Mouse (Mus musculus): Measurements from ENCODE around the gene Golga1. TPM values are rescaled to one million over a fixed set of nuclear protein-coding genes. Genes with fewer than 3 reads are reported as not detected.

Golga1 gene
- polyA plus RNA-seq, 1 experiment from 2014 or later = 37.9 TPM

- Histone ChIP-seq H3K27me3 (no peaks in the 10 kb centered on the region), H3K4me1 (peaks cover 48% of the 10 kb centered on the region), H3K27ac (peak within 1 kb of the TSS; percentile 92), H3K4me2 (peak within 1 kb of the TSS; percentile 82), H3K9ac (peak within 1 kb of the TSS; percentile 89), H3K4me3 (replicated peaks) (peak within 1 kb of the TSS; percentile 74), H3K36me3 (replicated peaks) (peaks cover 40% of the 10 kb centered on the region), H3K9me3 (no peaks in the 10 kb centered on the region)
- WGBS = under 1% methylated on average over 58 of the region's 58 CpGs
- peak; percentile 90 for ATAC-seq (ENCODE audit: low FRiP score)
Measured at GRCm38 (mm10) chr2:39004880-39005435, 60.4 kb downstream of the Golga1 start, which contains the start of gene Arpc5l. Gene Arpc5l, plus strand, starts transcription at chr2:39005348.

DNA sequence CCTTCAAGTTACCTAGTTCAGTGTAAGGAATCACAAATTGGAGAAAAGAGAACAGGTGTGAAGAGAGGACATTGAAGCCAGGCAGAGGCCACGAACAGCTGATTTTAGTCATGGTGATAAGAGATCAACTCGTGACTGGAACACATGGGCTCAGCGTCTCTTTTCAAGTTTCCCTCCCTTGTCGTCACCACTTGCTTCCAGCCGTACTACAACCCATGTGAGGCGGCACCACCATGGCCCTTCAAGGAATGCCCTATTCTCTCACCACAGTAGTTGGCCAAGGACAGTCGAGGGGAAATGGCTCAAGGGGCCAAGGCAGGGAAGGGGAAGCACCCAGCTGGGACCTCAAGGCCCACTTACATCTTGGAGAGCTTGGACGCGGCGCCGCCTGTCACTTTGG lies 61.0 kb downstream of the Golga1 start:
- H3K4me1 ChIP-seq = peaks cover 44% of the 10 kb centered on the region
- ATAC-seq (ENCODE audit: low FRiP score) = 0 out of 2 replicates have a peak, but pooled peaks have one; percentile 5

DNA sequence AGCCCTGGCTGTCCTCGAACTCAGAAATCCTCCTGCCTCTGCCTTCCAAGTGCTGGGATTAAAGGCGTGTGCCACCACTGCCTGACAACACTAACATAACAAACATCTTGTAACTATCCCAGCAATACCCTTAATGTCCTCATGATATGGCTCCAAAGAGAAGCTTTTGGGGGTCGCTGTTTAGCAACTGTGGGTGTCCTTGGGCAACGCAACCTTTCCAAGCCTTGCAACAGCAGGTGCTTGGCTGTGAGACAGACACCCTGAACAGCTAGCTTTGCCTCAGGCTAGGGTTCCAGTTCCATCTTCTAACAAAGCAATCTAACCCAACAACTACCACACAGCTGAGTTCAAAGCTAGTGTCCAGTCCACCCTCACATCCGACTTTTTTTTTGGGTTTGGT lies 61.8 kb downstream of the Golga1 start:
- no peaks in the 10 kb centered on the region for H3K27me3 ChIP-seq
- peaks cover 35% of the 10 kb centered on the region for H3K4me1 ChIP-seq
- H3K9me3 ChIP-seq = no peaks in the 10 kb centered on the region
- 67% methylated on average over 5 of the region's 5 CpGs for WGBS
- H3K4me2 ChIP-seq = peak overlapping the region; percentile 82
- H3K4me3 ChIP-seq (replicated peaks) = peak overlapping the region; percentile 74
- peaks cover 48% of the 10 kb centered on the region for H3K36me3 ChIP-seq (replicated peaks)
- H3K9ac ChIP-seq = peak overlapping the region; percentile 89
- H3K27ac ChIP-seq = no peak overlapping the region
- no peak for ATAC-seq (ENCODE audit: low FRiP score)

More for the DNA sequence above, 61.0 kb downstream of the Golga1 start:
- Histone ChIP-seq H3K4me2 (peak overlapping the region; percentile 82), H3K9me3 (no peaks in the 10 kb centered on the region), H3K9ac (peak overlapping the region; percentile 89), H3K27ac (peak overlapping the region; percentile 92; the same call in 1 of the 2 replicates), H3K36me3 (replicated peaks) (peaks cover 45% of the 10 kb centered on the region), H3K4me3 (replicated peaks) (peak overlapping the region; percentile 74), H3K27me3 (no peaks in the 10 kb centered on the region)
- WGBS = 2% methylated on average over 11 of the region's 11 CpGs

DNA sequence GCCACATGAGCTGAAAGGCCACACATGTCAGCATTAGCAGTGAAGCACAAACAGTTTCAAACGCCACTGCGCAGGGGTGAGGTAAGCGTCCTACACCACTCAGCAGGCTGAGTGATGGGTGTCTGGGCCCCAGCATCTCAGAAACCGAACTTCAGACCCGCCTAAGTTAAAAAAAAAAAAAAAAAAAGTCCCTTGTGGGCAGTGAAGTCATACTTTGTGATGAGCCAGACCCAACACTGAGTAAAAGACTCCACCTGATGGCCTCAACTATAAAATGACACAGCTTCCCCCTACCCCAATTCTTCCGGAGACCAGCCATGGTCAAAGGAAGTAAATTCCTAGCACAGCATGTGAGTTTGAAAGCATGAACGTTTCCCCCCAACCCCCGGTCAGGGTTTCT lies 62.2 kb downstream of the Golga1 start:
- Histone ChIP-seq H3K4me2 (peak overlapping the region; percentile 82), H3K9ac (peak overlapping the region; percentile 89; the same call in 1 of the 2 replicates), H3K36me3 (replicated peaks) (peaks cover 48% of the 10 kb centered on the region), H3K9me3 (no peaks in the 10 kb centered on the region), H3K4me1 (peaks cover 35% of the 10 kb centered on the region), H3K27me3 (no peaks in the 10 kb centered on the region), H3K27ac (no peak overlapping the region), H3K4me3 (replicated peaks) (peak overlapping the region; percentile 74)
- WGBS = 54% methylated on average over 8 of the region's 8 CpGs
- ATAC-seq (ENCODE audit: low FRiP score) = no peak

- Histone ChIP-seq H3K9me3 (no peaks in the 10 kb centered on the region), H3K36me3 (replicated peaks) (peaks cover 48% of the 10 kb centered on the region), H3K27ac (no peak overlapping the region), H3K9ac (no peak overlapping the region), H3K4me2 (no peak overlapping the region), H3K27me3 (peaks cover 6% of the 10 kb centered on the region; the same call in 1 of the 2 replicates), H3K4me3 (replicated peaks) (no peak overlapping the region), H3K4me1 (peaks cover 35% of the 10 kb centered on the region)
- no peak for ATAC-seq (ENCODE audit: low FRiP score)
- 85% methylated on average over 3 of the region's 3 CpGs for WGBS
Measured at GRCm38 (mm10) chr2:39001866-39002265, 63.5 kb downstream of the Golga1 start.

DNA sequence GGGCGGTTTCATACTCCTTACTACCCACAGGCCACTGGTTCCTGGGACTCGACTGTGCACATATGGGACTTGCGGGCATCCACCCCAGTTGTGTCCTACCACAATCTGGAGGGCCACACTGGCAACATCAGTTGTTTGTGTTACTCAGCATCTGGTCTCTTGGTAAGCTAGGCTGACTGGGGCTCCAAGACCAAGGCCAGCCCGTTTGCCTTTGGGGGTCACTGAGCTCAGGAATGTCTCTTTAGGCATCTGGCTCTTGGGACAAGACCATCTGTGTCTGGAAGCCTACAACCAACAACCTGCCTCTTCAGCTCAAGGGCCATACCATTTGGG lies 64.8 kb downstream of the Golga1 start:
- Histone ChIP-seq H3K27me3 (peaks cover 6% of the 10 kb centered on the region; the same call in 1 of the 2 replicates), H3K4me3 (replicated peaks) (no peak overlapping the region), H3K9me3 (no peaks in the 10 kb centered on the region), H3K36me3 (replicated peaks) (peaks cover 48% of the 10 kb centered on the region), H3K4me1 (peaks cover 26% of the 10 kb centered on the region), H3K27ac (no peak overlapping the region), H3K4me2 (no peak overlapping the region), H3K9ac (no peak overlapping the region)
- WGBS = 85% methylated on average over 4 of the region's 4 CpGs
- no peak for ATAC-seq (ENCODE audit: low FRiP score)

DNA sequence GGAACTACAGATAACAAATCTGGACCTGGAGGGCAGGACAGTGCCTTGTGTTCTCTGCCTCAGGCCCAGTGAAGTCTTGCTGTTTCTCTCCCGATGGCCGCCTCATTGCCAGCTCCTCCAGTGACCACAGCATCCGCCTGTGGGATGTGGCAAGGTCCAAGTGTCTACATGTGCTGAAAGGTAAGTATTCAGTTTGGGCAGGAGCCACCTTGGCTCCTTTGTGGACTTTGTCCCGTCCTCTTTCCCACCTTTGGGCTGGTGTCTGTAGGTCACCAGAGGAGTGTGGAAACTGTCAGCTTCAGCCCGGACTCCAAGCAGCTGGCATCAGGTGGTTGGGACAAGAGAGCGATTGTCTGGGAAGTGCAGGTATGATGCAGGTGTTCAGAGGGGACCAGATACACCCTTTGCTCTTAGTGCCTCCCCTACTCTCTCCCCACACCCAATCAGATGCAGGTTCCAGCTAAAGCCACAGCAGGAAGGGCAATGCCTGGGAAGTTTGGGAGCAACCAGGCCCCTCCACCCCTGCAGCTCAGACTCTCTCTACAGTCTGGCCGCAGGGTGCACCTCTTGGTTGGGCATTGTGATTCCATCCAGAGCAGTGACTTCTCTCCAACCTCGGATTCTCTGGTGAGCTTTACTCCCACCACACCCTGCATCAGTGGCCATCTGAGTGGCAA lies 65.3 kb downstream of the Golga1 start:
- no peak for ATAC-seq (ENCODE audit: low FRiP score)
- H3K27ac ChIP-seq = no peak overlapping the region
- H3K4me1 ChIP-seq = peaks cover 26% of the 10 kb centered on the region
- peaks cover 48% of the 10 kb centered on the region for H3K36me3 ChIP-seq (replicated peaks)
- no peak overlapping the region for H3K9ac ChIP-seq
- peaks cover 6% of the 10 kb centered on the region; the same call in 1 of the 2 replicates for H3K27me3 ChIP-seq
- no peak overlapping the region for H3K4me2 ChIP-seq
- 68% methylated on average over 8 of the region's 8 CpGs for WGBS
- H3K9me3 ChIP-seq = no peaks in the 10 kb centered on the region
- H3K4me3 ChIP-seq (replicated peaks) = no peak overlapping the region

DNA sequence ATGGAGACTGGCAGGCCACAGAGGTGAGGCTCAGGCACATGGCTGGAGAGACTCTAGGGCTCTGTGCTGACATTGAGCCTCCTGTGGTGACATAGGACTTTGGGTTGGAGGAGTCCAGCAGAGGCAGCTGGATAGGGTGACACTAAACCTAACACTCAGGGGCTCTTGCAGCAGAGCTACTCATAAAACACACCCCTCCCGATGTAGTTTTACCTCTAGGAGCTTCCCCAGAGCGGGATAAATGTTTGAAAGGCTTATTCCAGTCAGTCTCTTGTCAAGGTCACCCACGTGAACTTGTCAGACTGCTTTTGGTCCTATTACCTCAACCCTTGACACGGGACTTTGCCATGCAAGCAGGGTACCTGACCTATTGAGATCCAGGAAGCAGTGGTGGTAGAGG lies 66.0 kb downstream of the Golga1 start:
- H3K27me3 ChIP-seq = peaks cover 6% of the 10 kb centered on the region; the same call in 1 of the 2 replicates
- H3K9ac ChIP-seq = no peak overlapping the region
- peaks cover 26% of the 10 kb centered on the region for H3K4me1 ChIP-seq
- WGBS = 72% methylated on average over 4 of the region's 4 CpGs
- no peak for ATAC-seq (ENCODE audit: low FRiP score)
- H3K4me2 ChIP-seq = no peak overlapping the region
- peaks cover 48% of the 10 kb centered on the region for H3K36me3 ChIP-seq (replicated peaks)
- H3K4me3 ChIP-seq (replicated peaks) = no peak overlapping the region
- no peaks in the 10 kb centered on the region for H3K9me3 ChIP-seq
- no peak overlapping the region for H3K27ac ChIP-seq

GRCm38 (mm10) chr2:38997386-38998374 lies 67.7 kb downstream of the Golga1 start, which contains the start of gene Wdr38:
Gene Wdr38, plus strand, starts transcription at chr2:38997476.
- peaks cover 6% of the 10 kb centered on the region; the same call in 1 of the 2 replicates for H3K27me3 ChIP-seq
- peak; percentile 88 for ATAC-seq (ENCODE audit: low FRiP score)
- H3K4me2 ChIP-seq = peak within 1 kb of the TSS; percentile 51
- H3K9ac ChIP-seq = peak within 1 kb of the TSS; percentile 33; the same call in 1 of the 2 replicates
- H3K4me3 ChIP-seq (replicated peaks) = peak within 1 kb of the TSS; percentile 33
- peaks cover 10% of the 10 kb centered on the region for H3K4me1 ChIP-seq
- no peak within 1 kb of the TSS for H3K27ac ChIP-seq
- H3K36me3 ChIP-seq (replicated peaks) = peaks cover 35% of the 10 kb centered on the region
- 16% methylated on average over 33 of the region's 33 CpGs for WGBS
- H3K9me3 ChIP-seq = no peaks in the 10 kb centered on the region

DNA sequence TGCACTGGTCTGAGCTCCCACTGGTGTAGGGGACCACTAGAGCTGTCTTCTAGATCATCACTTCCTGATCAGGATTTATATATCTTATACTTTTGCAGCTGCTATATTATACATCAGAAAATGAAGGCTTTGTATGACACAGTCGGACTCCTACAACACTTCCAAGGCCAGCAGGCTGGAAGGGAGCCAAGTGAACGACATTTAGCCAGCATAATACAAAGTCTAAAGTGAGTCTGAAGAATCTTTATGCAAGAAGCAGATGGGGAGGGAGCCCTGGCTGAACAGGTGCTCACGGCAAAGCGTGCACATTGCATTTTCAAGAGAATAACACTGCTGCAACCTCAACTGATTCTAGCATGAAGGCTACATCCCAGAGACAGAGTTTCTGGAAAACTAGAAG lies 72.9 kb downstream of the Golga1 start:
- H3K4me1 ChIP-seq = no peaks in the 10 kb centered on the region
- H3K9ac ChIP-seq = no peak overlapping the region
- ATAC-seq (ENCODE audit: low FRiP score) = no peak
- no peaks in the 10 kb centered on the region for H3K36me3 ChIP-seq (replicated peaks)
- no peak overlapping the region for H3K4me2 ChIP-seq
- no peak overlapping the region for H3K4me3 ChIP-seq (replicated peaks)
- H3K9me3 ChIP-seq = no peaks in the 10 kb centered on the region
- H3K27ac ChIP-seq = no peak overlapping the region
- peaks cover 5% of the 10 kb centered on the region; the same call in 1 of the 2 replicates for H3K27me3 ChIP-seq
- WGBS = 58% methylated on average over 4 of the region's 4 CpGs

- H3K27ac ChIP-seq = no peak overlapping the region
- 84% methylated on average over 4 of the region's 4 CpGs for WGBS
- H3K27me3 ChIP-seq = peaks cover under 1% of the 10 kb centered on the region; the same call in 1 of the 2 replicates
- H3K4me1 ChIP-seq = no peaks in the 10 kb centered on the region
- no peak for ATAC-seq (ENCODE audit: low FRiP score)
- H3K4me3 ChIP-seq (replicated peaks) = no peak overlapping the region
- H3K4me2 ChIP-seq = no peak overlapping the region
- no peaks in the 10 kb centered on the region for H3K9me3 ChIP-seq
- H3K36me3 ChIP-seq (replicated peaks) = no peaks in the 10 kb centered on the region
- no peak overlapping the region for H3K9ac ChIP-seq
Measured at GRCm38 (mm10) chr2:38992004-38992403, 73.3 kb downstream of the Golga1 start.

DNA sequence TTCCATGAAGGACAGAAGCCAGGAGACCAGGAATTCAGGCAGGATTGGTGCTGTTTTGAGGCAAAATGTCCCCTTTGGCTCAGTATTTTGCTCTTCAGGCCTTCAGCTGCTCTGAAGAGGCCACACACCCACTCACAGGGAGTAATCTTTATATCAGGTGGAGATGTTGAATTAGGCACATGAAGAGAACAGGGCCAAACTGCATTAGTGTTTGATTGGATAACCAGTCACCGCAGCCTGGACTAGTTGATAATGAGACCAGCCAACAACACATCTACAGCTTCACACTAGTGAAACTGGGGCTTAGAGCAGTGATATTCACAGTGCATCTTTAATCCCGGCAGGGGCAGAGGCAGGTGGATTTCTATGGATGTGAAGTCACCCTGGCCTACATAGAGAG lies 76.4 kb downstream of the Golga1 start:
- H3K27me3 ChIP-seq = no peaks in the 10 kb centered on the region
- no peak for ATAC-seq (ENCODE audit: low FRiP score)
- H3K9ac ChIP-seq = no peak overlapping the region
- H3K9me3 ChIP-seq = peaks cover 1% of the 10 kb centered on the region; the same call in 1 of the 2 replicates
- no peaks in the 10 kb centered on the region for H3K4me1 ChIP-seq
- no peak overlapping the region for H3K4me2 ChIP-seq
- H3K36me3 ChIP-seq (replicated peaks) = no peaks in the 10 kb centered on the region
- H3K4me3 ChIP-seq (replicated peaks) = no peak overlapping the region
- no peak overlapping the region for H3K27ac ChIP-seq
- 78% methylated on average over 2 of the region's 2 CpGs for WGBS

Measured in forebrain, embryonic 12.5 days (tissue).